Mouse (Mus musculus) kidney, adult 18-20 months (tissue): ENCODE data around the gene Ccdc33.

Experiments used
- DNase-seq: peaks from one replicate; pipeline ENCODE4 v3.0.0; 2021

Gene Ccdc33

DNA sequence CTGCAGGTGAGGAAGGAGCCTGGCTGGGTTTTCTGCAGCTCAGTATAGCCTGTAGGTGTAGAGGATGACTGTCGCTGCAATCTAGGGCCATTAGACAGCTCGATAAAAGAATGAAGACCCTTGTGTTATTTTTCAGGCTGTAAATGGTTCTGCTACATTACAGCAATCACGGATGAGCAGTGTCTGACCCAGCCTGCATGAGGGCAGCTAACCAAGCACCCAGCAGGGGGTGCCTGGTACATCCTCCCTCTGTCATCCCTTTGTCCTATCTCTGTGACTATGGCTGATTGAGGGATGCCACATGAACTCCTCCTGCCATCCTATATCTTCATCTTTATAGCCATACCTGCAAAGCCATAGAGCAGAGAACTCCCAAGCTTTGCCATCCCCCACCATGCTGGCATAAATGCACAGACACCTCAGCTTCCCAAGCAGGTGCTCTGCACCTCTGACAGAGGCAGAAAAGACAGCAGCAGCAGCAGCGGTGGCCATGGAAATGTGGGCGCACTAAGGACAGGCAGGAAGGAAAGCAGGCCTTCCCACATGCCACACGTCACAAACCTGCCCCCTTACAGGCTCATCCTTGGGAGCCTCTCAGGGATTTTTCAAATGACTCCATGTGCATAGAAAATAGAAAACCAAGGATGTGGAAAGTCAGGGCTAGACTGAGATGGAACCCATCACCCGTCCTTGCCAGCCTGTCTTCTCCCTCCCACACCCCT, 31.2 kb downstream of the Ccdc33 start:
- DNase-seq: no peak

DNA sequence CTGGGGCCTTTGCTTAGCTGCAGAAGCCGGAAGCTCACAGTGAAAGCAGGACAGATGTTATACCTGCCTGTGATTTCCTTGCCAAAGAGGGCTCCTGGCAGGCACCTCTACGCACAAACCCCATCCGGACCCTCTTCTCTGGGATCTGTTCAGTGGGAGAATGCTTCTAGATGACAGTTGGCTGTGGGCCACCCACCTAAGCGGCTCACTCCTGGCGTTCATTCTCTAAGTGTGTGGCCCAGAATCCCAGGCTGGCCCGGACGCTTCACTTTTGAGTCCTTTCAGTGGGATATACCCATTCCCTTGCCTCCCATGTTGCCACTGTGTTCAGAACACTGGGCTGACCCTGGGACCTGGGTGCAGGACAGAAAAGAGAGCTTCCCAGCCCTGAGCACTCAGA, 31.8 kb downstream of the Ccdc33 start:
- no peak for DNase-seq

DNA sequence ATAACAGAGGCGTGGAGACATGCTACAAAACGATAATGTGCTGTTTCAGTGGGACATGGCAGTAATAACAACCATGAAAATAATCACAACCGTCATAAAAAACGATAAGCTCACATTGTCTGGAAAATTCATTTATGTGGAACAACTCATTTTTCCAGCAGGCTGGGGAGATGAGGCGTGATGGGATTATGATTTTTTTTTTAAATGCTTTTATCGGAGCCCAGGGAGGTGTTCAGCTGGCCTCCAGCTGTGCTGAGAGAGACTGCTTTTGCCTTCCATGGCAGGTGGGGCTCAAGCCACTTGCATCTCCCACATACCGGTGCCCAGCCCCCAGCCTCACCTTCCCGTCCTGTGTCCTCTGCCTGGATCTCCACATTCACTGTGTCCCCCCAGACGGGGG, 32.4 kb downstream of the Ccdc33 start:
- DNase-seq: no peak

DNA sequence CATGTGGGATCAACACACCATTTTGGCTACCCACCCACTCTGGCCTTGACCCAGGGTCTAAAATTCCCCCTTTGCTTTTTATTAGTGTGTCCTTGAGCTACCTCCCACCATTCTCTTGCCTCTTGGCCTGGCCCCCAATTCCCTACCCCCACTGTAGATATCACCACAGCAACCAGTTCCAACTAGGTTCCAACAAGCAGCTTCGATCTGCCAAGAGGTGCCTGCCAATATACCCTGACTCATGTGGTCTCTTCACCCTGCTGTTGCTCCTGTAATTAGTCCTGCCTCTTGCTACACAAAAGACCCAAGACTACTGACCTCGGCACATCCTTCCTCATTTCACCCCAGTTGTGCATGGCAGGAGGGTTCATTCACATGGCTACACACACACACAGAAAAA, 33.5 kb downstream of the Ccdc33 start:
- no peak for DNase-seq

DNA sequence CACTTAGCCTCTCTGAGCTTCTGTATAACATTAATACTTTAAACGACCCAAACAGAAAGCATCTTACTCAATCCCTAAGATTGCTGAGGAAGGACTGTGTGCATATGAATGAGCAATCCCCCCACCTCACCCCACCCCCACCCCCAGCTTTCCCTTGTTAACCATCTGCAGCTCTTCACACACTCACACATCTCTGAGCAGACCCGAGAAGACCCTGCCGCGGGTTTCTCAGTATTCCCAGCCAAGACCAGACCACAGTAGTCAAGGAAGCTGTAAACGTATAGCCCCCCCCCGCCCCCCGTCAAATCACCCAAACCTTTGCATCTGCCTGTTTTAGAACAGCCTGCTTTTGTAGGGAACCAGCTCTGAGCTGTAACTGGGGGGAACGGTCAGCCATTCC, 34.0 kb downstream of the Ccdc33 start:
- no peak for DNase-seq

DNA sequence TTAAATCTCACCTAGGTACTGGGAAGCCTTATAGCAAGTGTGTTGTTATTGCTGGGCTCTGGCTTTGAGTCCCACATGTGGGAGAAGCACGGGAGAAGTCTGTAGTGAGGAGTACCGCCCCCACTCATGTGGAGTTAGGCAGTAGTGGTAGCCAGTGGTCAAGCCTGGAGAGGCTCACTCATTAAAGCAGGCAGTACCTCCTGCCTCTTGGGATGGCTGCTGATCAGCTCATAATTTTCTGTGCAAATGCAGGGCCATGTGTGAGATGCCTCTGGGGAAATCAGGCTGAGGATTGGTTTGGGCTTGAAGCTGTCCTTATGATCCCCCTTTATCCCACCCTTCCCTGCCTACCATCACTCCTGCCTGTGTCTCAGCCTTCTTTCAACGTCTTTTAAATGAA, 44.1 kb downstream of the Ccdc33 start:
- no peak for DNase-seq

DNA sequence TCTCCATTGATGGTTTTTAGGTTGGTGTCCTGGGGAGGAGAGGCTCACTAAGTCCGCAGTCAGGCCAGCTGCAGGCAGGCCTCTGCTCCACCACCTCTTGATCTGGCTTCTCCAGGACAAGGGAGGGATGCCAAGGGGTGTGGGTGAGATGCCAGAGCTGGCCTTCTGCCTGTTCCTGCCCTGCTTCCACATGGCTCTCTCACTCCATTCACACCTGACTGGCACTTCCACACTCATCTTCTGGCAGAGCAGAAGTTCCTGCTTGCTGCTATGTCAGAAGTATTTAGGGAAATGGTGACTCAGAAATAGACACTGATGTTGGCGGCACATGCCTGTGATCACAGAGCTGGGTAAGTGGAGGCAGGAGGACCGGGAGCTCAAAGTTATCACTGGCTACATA, 51.1 kb downstream of the Ccdc33 start:
- no peak for DNase-seq

DNA sequence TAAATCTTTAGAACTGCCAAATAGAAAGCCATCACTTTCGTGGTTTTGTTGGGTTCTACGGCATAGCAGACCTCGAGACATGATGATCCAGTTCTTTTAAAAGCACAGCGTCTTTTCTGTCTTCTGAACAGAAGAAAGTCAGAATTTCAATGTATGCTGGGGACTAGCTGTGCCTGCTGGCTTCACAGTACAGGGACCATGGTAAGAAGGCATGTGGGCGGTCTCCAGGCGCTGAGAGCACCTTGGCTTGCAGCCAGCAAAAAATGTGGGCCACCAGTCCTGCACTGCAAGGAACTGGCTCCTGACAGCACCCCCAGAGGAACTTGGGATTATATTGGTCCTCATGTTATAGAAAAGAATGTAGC, 51.9 kb downstream of the Ccdc33 start:
- no peak for DNase-seq

DNA sequence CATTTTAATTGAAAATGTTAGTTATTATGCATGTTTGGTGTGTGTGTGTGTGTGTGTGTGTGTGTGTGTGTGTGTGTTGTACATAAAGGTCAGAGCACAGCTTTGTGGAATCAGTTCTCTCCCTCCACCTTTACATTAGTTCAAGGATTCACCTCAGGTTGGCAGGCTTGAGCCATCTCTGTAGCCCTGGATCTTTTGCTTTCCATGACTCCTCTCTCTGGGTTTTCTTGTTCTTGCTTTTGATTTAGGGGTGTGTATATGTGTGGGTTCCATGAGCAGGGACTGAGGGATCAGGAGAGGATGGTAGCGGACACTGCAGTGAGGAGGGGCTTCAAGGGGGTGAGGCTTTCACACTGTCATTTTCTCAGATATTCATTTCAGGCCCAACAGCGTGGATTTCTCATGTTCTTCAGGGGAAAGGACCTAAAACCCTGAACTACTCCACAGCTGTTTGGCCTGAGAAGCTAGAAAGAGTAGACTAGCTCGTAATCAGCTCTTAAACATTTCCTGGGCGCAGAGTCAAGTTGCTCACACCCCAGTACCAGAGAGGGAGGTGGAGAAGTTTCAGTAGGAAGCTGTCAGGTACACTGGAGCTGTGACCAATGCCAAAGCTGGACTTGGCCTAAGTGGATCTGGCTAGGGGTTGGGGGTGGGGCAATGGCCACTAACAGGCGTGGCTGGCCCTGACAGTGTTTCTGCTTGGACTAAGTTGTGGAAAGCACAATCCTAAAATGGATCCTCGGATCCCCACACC, 52.5 kb downstream of the Ccdc33 start:
- DNase-seq: no peak

DNA sequence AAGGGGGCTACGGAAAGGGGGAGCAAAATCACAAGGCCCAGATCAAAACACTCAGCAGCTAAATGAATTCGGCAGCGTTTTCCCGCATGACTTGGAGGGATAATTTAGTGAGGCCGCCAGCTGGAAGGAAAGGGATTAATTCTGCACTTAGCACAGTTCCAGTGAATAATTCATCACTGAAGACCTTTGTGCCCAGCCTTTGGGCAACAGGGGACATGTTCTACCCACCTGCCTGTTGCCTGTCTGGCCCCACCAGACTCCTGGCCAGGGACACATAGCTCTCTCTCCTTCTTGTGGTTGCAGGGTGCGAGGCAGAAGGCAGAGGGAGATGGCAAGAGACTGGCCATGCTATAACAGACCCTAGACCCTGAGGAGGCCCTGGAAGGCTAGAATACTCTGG, 53.1 kb downstream of the Ccdc33 start:
- DNase-seq: no peak

DNA sequence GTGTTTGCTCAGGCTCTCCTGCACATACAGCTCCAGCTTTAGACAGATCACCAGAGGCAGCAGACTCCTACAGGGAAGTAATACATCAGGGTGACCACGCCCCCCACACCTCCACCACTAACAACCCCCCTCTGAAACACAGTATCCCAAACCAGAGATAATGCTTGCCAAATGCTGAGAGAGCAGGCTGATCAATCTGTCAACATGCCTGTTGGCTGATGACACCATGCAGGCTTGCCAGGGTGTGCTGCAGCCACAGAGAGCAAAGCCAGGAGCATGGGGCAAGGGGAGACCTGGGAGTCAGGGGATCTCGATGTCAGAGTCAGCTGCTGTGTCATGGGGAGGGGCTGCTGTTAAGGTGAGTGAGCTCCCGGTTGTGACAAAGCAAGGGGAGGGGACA, 55.1 kb downstream of the Ccdc33 start, which contains the start of gene Stra6:
Gene Stra6 (plus strand): TSS at position 258 of the 400 bp plus-strand sequence.
- no peak for DNase-seq

DNA sequence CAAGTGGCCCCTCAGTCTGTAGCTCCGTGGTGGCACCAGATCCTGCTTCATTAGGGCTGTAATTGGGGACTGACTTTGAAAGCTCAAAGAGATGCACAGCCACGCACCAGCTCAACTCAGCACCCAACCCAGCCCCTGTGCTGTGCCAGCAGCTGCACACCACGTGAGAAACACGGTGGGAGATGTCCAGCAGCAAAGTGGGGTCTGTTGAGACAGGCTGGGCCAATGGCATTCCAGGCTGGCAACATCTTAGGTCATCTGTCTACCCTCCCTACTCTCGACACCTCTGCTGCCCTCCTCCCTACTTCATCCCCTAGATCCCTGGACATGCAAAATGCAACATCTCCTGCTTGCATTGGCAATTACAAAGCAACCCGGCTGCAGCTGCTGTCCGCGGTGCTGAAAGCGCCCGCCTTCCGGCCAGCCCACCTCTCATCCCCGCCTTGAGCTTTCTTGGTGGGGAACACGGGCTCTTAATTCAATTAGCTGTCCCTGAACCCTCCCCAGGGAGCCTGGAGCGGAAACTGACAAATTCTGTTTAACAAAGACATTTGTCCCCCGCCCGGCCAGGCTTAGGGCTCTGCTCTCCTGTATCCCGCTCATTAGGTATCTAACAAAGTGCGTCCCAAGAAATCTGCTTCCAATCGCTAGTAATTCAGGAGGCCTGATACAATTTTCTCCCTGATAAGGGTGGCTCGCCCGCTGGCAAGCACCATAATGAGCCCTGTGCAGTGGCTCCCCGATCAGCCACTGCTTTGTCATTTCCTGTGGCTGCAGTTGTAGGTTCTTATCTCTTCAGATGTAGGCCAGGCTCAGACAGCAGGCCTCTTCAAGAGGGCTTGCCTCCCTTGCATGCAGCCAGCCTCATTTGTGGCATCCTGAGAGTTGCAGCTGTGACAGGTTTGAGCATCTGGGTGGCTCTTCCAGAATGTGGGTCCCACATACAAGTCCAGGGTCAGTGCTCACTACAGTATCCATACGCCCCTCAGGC, 57.7 kb downstream of the Ccdc33 start:
- peak; percentile 57 for DNase-seq

DNA sequence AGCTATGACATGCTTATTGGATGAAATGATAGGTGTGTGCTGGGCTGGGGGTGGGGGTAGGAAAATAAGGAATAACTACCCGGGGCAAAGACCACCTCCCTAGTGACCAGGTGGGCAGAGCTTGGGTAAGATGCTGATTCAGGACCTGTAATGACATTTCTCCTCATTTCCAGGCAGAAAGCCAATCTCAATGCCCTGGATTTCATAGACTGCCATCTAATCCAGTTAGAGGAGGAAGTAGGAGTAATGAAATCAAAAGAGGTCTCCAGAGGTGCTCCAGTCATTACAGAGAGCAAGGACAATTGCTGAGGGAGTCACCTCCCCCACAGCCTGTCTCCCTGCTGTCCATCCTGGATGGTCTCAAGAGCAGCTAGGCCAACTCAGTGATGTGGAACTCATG, 58.7 kb downstream of the Ccdc33 start:
- no peak for DNase-seq

DNA sequence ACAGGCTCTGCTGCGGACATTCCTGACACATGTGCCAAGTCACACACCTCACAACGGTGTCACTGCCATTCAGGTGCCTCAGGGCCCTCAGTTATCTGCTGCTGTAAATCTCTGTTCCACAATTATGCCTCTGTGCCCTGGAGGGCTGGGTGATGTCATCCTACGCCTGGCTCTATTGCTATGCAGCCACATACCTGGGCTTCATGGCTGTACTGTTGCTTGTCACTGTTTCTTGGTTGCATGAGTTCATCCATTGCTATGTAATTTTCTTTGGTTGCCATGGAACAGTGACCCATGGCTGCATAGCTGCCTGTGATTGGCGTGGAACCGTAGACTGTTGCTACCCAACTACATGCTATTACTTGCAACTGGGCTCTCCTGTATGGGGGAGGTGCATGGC, 63.0 kb downstream of the Ccdc33 start:
- peak; percentile 31 for DNase-seq

DNA sequence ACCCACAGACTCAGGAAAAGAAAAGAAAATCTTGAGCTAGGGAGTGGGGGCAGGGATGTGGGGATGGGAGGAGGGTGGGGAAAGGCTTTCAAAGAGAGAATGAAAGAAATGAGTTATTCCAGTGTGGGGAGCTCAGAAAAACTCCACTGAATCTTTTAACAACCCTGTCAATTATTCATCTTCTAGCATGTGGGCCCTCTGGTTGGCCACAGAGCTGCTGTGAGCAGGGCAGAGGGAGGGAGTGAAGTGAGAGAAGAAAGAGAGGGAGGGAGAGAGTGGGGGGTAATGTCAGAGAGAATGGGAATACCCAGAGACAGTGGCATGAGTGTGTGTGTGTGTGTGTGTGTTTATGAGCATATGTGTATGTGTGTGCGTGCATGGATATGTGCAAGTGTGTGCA, 64.6 kb downstream of the Ccdc33 start:
- no peak for DNase-seq

DNA sequence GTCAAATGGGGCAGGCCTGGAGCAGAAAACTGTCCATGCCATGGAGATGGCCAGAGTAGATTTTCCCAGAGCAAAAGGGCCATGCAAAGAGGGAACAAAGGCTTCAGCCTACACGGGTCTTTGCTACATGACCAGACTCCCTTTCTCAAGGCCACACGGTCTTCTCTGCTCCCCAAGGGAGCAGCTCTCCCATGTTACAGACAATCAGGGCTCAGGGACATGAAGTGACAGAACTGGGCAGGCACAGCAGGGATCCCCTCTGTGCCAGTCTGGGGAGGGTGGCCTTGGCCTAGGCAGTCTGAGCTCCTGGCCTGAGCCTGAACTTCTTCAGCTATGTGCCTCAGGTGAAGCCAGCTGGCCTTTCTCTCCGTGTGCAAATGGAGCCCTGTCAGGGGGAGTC, 65.1 kb downstream of the Ccdc33 start:
- DNase-seq: no peak

DNA sequence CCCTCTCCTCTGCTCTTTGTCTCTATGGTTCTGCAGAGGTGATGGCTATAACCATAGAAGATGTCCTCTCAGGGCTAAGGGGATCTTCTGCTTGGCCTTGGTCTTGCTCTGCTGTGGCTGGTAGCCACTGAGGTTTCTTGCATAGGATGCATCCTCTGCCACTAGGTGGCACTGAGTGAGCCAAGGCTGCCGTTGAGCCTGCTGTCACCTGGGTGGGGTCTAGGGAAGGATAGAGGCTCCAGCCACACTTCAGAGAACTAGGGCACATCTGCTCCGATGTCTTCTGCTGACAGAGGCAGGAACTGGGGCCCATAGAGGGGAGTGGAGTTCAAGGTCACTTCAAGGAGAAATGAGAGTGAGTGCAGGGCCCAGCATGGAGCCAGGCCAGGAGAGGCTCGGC, 65.5 kb downstream of the Ccdc33 start:
- DNase-seq: peak; percentile 50

DNA sequence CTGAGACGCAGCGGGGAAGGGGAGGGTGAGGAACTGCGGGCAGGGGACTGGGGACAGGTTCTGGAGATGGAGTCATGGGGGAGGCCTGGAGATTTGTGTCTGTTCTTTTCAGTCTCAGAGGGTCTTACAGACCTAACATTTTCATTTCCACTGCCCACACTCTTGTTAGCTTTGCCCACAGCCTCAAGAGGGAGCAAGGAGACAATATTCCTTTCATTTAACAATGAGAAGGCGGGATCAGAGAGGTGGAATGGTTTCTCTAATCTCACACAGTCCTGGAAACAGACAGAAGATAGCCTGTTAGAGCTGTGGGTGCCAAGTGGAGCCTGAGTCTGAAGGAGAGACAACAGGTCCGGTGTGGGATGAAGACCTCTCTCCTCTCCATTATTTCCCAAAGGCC, 66.7 kb downstream of the Ccdc33 start:
- DNase-seq: no peak

DNA sequence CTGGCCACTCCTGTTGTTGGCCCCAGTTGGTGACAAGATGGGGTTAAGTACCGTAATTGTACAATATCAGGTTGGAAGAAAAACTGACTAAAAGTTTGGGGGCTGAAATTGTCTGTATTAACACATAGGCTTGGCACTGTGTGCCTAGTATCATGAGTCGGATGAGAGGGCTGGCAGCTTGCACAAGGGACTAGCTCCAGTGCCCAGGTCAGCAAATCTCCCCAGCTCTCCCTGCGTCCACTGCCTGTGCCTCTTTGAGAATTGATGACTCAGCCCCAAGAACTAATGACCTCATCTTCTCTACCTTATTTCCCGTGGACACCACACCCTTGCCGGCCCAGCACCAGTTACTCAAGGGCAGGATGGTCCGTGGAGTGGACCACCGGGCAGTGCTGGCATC, 68.8 kb downstream of the Ccdc33 start:
- no peak for DNase-seq

DNA sequence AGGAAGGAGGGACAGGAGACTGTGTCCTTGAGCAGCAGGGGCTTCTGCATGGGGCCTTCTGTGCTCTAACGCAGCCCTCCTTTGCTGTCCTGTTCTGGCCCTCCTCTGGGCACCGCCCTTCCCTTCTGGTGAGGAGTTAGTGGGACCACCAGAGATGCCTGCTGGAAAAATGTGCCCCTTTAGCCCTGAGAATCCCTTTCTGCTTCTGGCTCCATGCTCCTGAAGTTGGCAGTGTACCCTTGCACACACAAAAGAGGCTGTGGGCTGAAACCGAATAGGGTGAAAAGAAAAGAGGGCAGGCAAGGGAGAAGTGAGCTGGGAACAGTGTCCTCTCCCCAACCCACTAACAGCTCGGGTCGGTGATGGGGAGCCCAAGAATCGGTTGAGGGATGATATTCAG, 69.4 kb downstream of the Ccdc33 start:
- no peak for DNase-seq

DNA sequence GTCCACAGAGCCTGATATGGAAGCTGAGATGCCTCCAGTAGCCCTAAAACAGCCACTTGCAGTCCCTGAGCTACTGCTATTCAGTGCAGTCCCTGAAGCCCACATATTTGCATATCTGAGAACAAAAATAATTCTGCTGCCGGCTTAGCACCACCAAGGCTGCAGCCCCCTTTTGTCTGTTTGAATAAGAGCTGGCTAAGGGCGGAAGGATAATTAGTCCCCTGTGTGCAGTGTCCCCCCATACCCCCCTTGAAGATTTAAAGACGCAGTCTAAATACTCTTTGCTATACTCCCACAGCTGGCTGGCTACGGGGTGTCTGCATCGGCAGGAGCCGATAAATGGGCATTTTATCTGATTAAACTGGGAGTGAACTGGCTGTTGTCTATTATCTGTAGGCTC, 70.0 kb downstream of the Ccdc33 start:
- DNase-seq: no peak

DNA sequence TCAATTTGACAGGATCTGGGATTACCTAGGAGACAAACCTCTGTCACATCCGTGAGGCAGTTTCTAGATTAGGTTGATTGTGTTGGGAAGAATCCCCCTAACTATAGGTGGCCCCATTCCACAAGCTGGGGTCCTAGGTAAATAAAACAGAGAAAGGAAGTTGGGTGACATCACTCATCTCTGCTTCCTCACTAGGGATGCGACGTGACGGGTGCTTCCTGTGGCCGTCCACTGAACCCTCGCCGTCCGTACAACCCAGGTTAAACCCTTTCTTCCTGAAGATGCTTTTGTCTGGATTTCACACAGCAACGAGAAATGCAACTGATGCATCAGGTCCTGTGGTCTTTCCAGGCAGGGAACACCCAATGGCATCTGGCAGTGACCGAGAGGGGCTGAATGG, 71.6 kb downstream of the Ccdc33 start:
- DNase-seq: peak; percentile 33

DNA sequence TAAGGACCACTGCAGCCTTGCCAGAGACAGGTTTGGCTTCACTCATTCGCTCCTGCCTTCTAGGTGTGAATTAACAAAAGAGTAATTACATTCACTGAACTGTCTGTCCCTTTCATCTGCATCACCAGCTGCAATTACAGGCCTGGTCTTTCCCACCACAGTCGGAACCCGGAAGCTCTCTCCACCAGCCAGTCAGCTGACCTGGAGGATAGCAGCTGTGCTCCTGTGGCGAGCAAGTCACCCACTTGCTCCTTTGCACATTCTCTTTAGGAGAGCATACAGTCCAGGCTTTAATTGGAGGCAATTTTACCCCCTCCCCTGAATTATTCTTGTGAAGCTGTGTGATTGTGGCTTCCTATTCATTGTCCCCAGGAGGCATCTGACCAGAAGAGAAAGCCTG, 73.0 kb downstream of the Ccdc33 start:
- no peak for DNase-seq

DNA sequence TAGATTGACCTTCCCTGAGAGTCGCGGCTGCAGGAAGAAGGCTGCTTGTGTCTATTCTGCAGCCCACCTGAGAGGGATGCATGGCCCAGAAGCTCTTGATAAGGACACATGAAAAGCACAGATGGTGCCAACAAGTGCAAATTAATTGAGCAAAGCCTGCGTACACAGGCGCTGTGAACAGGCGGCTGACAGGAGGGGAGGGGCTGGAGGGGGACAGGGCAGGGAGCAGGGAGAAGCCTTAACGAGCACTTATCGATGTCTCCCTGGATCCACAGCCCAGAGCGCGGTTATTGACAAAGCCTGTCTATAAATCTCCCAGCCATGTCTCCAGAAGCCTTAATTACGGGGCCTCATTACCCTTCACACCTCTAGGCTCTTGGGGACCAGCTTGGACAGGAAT, 73.8 kb downstream of the Ccdc33 start:
- DNase-seq: no peak
